Comparison of ENCODE assay signal across 8 mouse cellular contexts in the genomic region with DNA sequence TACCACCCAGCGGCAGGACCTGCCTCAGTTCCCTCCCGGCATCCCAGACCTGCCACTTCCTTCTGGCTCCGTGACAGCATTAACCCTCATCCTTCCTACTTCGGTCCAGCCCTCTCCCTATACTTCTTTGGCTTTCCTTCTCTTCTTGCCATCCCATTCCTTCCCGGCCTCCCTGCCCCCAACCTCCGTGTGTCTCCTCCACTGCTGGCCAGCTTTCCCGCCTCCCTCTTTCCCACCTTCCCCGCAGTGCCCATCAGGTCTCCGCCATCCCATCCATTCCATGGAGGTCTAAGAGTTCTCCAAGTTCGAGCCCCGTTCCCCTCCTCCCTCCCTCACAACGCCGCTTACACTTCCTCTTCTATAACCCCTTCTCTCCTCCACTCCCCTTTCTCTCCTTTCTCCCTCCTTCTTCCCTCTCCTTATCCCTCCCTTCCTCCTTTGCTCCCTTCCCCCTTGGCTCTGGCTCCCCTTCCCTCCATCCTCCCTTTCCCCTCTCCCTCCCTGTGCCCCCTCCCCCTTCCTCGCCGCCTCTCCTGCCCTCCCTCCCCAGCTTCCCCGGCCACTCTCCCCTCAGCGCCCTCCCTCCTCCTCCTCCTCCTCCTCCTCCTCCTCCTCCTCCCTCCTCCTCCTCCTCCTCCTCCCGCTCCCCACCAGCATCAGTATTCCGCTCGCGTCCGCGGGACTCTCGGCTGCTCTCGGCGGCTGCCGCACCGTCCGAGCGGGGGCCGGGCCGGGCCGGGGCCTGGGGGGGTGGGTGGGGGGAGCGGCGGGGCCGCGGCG. TPM values are rescaled to one million over a fixed set of nuclear protein-coding genes. Genes with fewer than 3 reads are reported as not detected.
A peak's percentile ranks its signal among the peaks of the same experiment; 100 is the strongest.
DNase-seq lines count a peak whose midpoint lies in the region; ATAC-seq and TF ChIP-seq lines count a peak whose summit lies in the region.

No protein-coding gene starts in this region.

- DNase-seq in layer of hippocampus, adult 2 months (ENCODE audit: low spot score in 2 of 2), result peak in 1 of 2 experiments; percentile 66
- no peak for DNase-seq in layer of hippocampus, adult 18-20 months (ENCODE audit: low spot score in 2 of 2)
- DNase-seq in cerebellum, postnatal 10 days, result peak; percentile 82 to 90
- DNase-seq in forebrain, postnatal 0 days, result peak; percentile 71
- DNase-seq in thymus, adult 2 months, result no peak
- no peak for DNase-seq in gastrocnemius, postnatal 4 days (ENCODE audit: low spot score in 2 of 2)

- H3K9ac ChIP-seq in forebrain, postnatal 0 days, result peak overlapping the region; percentile 97
- H3K9ac ChIP-seq in midbrain, embryonic 12.5 days (replicated peaks), result peak overlapping the region; percentile 94

- WGBS in forebrain, postnatal 0 days, result under 1% methylated on average over 15 of the region's 38 CpGs
- WGBS in midbrain, embryonic 12.5 days, result 1% methylated on average over 19 of the region's 38 CpGs
- WGBS in thymus, adult 2 months, result 12% methylated on average over 22 of the region's 38 CpGs

- H3K36me3 ChIP-seq in forebrain, postnatal 0 days (ENCODE audit: insufficient read depth), result no peaks in the 10 kb centered on the region
- no peaks in the 10 kb centered on the region for H3K36me3 ChIP-seq in midbrain, embryonic 12.5 days
- H3K36me3 ChIP-seq in thymus, adult 2 months (ENCODE audit: control insufficient read depth, insufficient read depth, low read length), result no peaks in the 10 kb centered on the region

- H3K4me3 ChIP-seq in layer of hippocampus, adult 2 months, result peak overlapping the region; percentile 57
- H3K4me3 ChIP-seq in forebrain, postnatal 0 days (ENCODE audit: low read depth, low read length), result peak overlapping the region; percentile 75
- H3K4me3 ChIP-seq in midbrain, embryonic 12.5 days, result peak overlapping the region; percentile 81
- no peak overlapping the region for H3K4me3 ChIP-seq in thymus, adult 2 months (ENCODE audit: control insufficient read depth, insufficient read depth, low read length)

- peaks cover 17% of the 10 kb centered on the region; the same call in 1 of the 2 replicates for H3K4me1 ChIP-seq in forebrain, postnatal 0 days (ENCODE audit: insufficient read depth)
- peaks cover 48% of the 10 kb centered on the region for H3K4me1 ChIP-seq in midbrain, embryonic 12.5 days
- no peaks in the 10 kb centered on the region for H3K4me1 ChIP-seq in thymus, adult 2 months (replicated peaks; ENCODE audit: control insufficient read depth, insufficient read depth, low read length)

- peak overlapping the region; percentile 91 for H3K4me2 ChIP-seq in forebrain, postnatal 0 days (ENCODE audit: low read depth)
- peak overlapping the region; percentile 94 for H3K4me2 ChIP-seq in midbrain, embryonic 12.5 days (replicated peaks)

- no peak for TF ChIP-seq POLR2A in thymus, adult 2 months (IDR thresholded peaks at IDR 0.05; ENCODE audit: control insufficient read depth, extremely low read depth, insufficient read depth, low read length, poor library complexity)

- no peaks in the 10 kb centered on the region for H3K9me3 ChIP-seq in forebrain, postnatal 0 days (ENCODE audit: low read length)
- no peaks in the 10 kb centered on the region for H3K9me3 ChIP-seq in midbrain, embryonic 12.5 days

- H3K27ac ChIP-seq in layer of hippocampus, adult 2 months, result peak overlapping the region; percentile 85
- H3K27ac ChIP-seq in forebrain, postnatal 0 days (ENCODE audit: low read depth, low read length), result peak overlapping the region; percentile 97
- H3K27ac ChIP-seq in midbrain, embryonic 12.5 days (replicated peaks), result peak overlapping the region; percentile 100
- H3K27ac ChIP-seq in thymus, adult 2 months (ENCODE audit: control insufficient read depth, insufficient read depth, low read length), result no peak overlapping the region

- 0 out of 2 replicates have a peak, but pooled peaks have one; percentile 12 for TF ChIP-seq CTCF in layer of hippocampus, adult 2 months (conservative IDR thresholded peaks at IDR 0.05)
- TF ChIP-seq CTCF in forebrain, postnatal 0 days (IDR thresholded peaks at IDR 0.05; ENCODE audit: low read depth), result no peak
- TF ChIP-seq CTCF in thymus, adult 2 months (IDR thresholded peaks at IDR 0.05; ENCODE audit: borderline replicate concordance, control insufficient read depth, extremely low read depth, insufficient read depth, low read length, poor library complexity), result no peak

- peak; percentile 32 for ATAC-seq in forebrain, postnatal 0 days
- ATAC-seq in midbrain, embryonic 12.5 days (ENCODE audit: low FRiP score, low read depth), result peak; percentile 47
- no peak for ATAC-seq in inflammation-experienced regulatory T-cells, adult 6 months

- H3K27me3 ChIP-seq in forebrain, postnatal 0 days (ENCODE audit: insufficient read depth, low read length), result no peaks in the 10 kb centered on the region
- peaks cover 9% of the 10 kb centered on the region; the same call in 1 of the 2 replicates for H3K27me3 ChIP-seq in midbrain, embryonic 12.5 days
- H3K27me3 ChIP-seq in thymus, adult 2 months (ENCODE audit: control insufficient read depth, insufficient read depth, low read length), result peaks cover 10% of the 10 kb centered on the region; the same call in 1 of the 2 replicates

RNA-seq across cellular contexts. Expression of gene Lrrc4b, which starts 0.5 kb away (rescaled TPM):
- total RNA-seq in layer of hippocampus, adult 2 months (2021), result 100 to 1,000 TPM; 318 to 334 TPM
- 100 to 1,000 TPM; 336 to 349 TPM for total RNA-seq in layer of hippocampus, adult 18-20 months (2021)
- 347 and 391 TPM in 2 replicates for total RNA-seq in forebrain, postnatal 0 days (2014; rRNA removed)
- 19.5 and 22.2 TPM in 2 replicates for polyA plus RNA-seq in forebrain, postnatal 0 days (2015; fragmentation: Nextera tagmentation; extraction: Ambion mirVana)
- polyA plus RNA-seq in midbrain, embryonic 12.5 days (2016; fragmentation: Nextera tagmentation; extraction: Ambion mirVana), result 12.0 and 13.5 TPM in 2 replicates
- not detected for polyA plus RNA-seq in inflammation-experienced regulatory T-cells, adult 6 months (2017; shearing (Covaris generic))
- 0.84 and 1.4 TPM in 2 replicates for polyA plus RNA-seq in thymus, adult 2 months (2012; rRNA removed)
- total RNA-seq in gastrocnemius, postnatal 4 days (2021), result 1 to 10 TPM; 4.0 to 4.2 TPM

RNA-seq across cellular contexts. Expression of gene Aspdh, which starts 36.8 kb away (rescaled TPM):
- 10 to 100 TPM; 12.2 to 18.1 TPM for total RNA-seq in layer of hippocampus, adult 2 months (2021)
- total RNA-seq in layer of hippocampus, adult 18-20 months (2021), result 10 to 100 TPM; 13.0 TPM
- 4.4 and 20.3 TPM in 2 replicates for total RNA-seq in forebrain, postnatal 0 days (2014; rRNA removed)
- 1.6 and 2.2 TPM in 2 replicates for polyA plus RNA-seq in forebrain, postnatal 0 days (2015; fragmentation: Nextera tagmentation; extraction: Ambion mirVana)
- 3.4 and 5.1 TPM in 2 replicates for polyA plus RNA-seq in midbrain, embryonic 12.5 days (2016; fragmentation: Nextera tagmentation; extraction: Ambion mirVana)
- not detected for polyA plus RNA-seq in inflammation-experienced regulatory T-cells, adult 6 months (2017; shearing (Covaris generic))
- polyA plus RNA-seq in thymus, adult 2 months (2012; rRNA removed), result 0.32 and 1.6 TPM in 2 replicates
- not detected for total RNA-seq in gastrocnemius, postnatal 4 days (2021)

RNA-seq across cellular contexts. Expression of gene Josd2, which starts 39.4 kb away (rescaled TPM):
- 10 to 100 TPM; 91.3 to 92.0 TPM for total RNA-seq in layer of hippocampus, adult 2 months (2021)
- 100 to 1,000 TPM in 1 of 2 experiments, 10 to 100 TPM in 1; 86.1 to 100 TPM for total RNA-seq in layer of hippocampus, adult 18-20 months (2021)
- 27.6 and 39.3 TPM in 2 replicates for total RNA-seq in forebrain, postnatal 0 days (2014; rRNA removed)
- polyA plus RNA-seq in forebrain, postnatal 0 days (2015; fragmentation: Nextera tagmentation; extraction: Ambion mirVana), result 28.6 and 31.7 TPM in 2 replicates
- polyA plus RNA-seq in midbrain, embryonic 12.5 days (2016; fragmentation: Nextera tagmentation; extraction: Ambion mirVana), result 56.2 and 58.1 TPM in 2 replicates
- 10 to 100 TPM; 46.9 to 62.6 (median 47.0) TPM for polyA plus RNA-seq in inflammation-experienced regulatory T-cells, adult 6 months (2017; shearing (Covaris generic))
- 107 and 142 TPM in 2 replicates for polyA plus RNA-seq in thymus, adult 2 months (2012; rRNA removed)
- total RNA-seq in gastrocnemius, postnatal 4 days (2021), result 10 to 100 TPM; 67.2 to 77.6 TPM

RNA-seq across cellular contexts. Expression of gene 1700008O03Rik, which starts 42.7 kb away (rescaled TPM):
- total RNA-seq in layer of hippocampus, adult 2 months (2021), result 1 to 10 TPM; 3.0 to 3.3 TPM
- total RNA-seq in layer of hippocampus, adult 18-20 months (2021), result 1 to 10 TPM; 2.1 to 4.5 TPM
- total RNA-seq in forebrain, postnatal 0 days (2014; rRNA removed), result 1.3 and 7.3 TPM in 2 replicates
- 2.7 and 3.5 TPM in 2 replicates for polyA plus RNA-seq in forebrain, postnatal 0 days (2015; fragmentation: Nextera tagmentation; extraction: Ambion mirVana)
- 0.74 and 1.3 TPM in 2 replicates for polyA plus RNA-seq in midbrain, embryonic 12.5 days (2016; fragmentation: Nextera tagmentation; extraction: Ambion mirVana)
- polyA plus RNA-seq in inflammation-experienced regulatory T-cells, adult 6 months (2017; shearing (Covaris generic)), result not detected
- 1.8 and 2.1 TPM in 2 replicates for polyA plus RNA-seq in thymus, adult 2 months (2012; rRNA removed)
- total RNA-seq in gastrocnemius, postnatal 4 days (2021), result not detected

RNA-seq across cellular contexts. Expression of gene Syt3, which starts 44.5 kb away (rescaled TPM):
- total RNA-seq in layer of hippocampus, adult 2 months (2021), result 10 to 100 TPM; 89.4 to 95.9 TPM
- total RNA-seq in layer of hippocampus, adult 18-20 months (2021), result 10 to 100 TPM; 85.4 to 87.4 TPM
- 48.2 and 77.2 TPM in 2 replicates for total RNA-seq in forebrain, postnatal 0 days (2014; rRNA removed)
- 43.9 and 55.0 TPM in 2 replicates for polyA plus RNA-seq in forebrain, postnatal 0 days (2015; fragmentation: Nextera tagmentation; extraction: Ambion mirVana)
- polyA plus RNA-seq in midbrain, embryonic 12.5 days (2016; fragmentation: Nextera tagmentation; extraction: Ambion mirVana), result 5.4 and 6.4 TPM in 2 replicates
- polyA plus RNA-seq in inflammation-experienced regulatory T-cells, adult 6 months (2017; shearing (Covaris generic)), result not detected
- polyA plus RNA-seq in thymus, adult 2 months (2012; rRNA removed), result 2.5 and 2.7 TPM in 2 replicates
- under 1 TPM; 0.34 to 0.49 TPM for total RNA-seq in gastrocnemius, postnatal 4 days (2021)

Comparison
In these comparisons a context has a peak if more than half of its experiments do, and no peak if none do; other contexts are left out.
1. DNase-seq: peak in cerebellum, postnatal 10 days (2 of 2) and forebrain, postnatal 0 days (single experiment); none in layer of hippocampus, adult 18-20 months (0 of 2), thymus, adult 2 months (single experiment) and gastrocnemius, postnatal 4 days (0 of 2).
2. RNA of gene Lrrc4b, which starts 0.5 kb away (total RNA-seq): 347 to 391 TPM in forebrain, postnatal 0 days, 336 to 349 TPM in layer of hippocampus, adult 18-20 months and 318 to 334 TPM in layer of hippocampus, adult 2 months; 4.0 to 4.2 TPM in gastrocnemius, postnatal 4 days; every median in the first group is over 10 times any median in the second.